Mouse (Mus musculus): ENCODE results near the gene Atp6v0d1. TPM values are rescaled to one million over a fixed set of nuclear protein-coding genes. Genes with fewer than 3 reads are reported as not detected.
A peak's percentile ranks its signal among the peaks of the same experiment; 100 is the strongest.

Atp6v0d1 gene
- polyA plus RNA-seq, 1 experiment from 2014 or later: 129 TPM

GRCm38 (mm10) chr8:105593859-105594258, 28.0 kb upstream of the Atp6v0d1 start:
- Histone ChIP-seq H3K9ac (ENCODE audit: low read length) (no peak overlapping the region), H3K4me2 (no peak overlapping the region), H3K9me3 (ENCODE audit: control insufficient read depth, low read length) (no peaks in the 10 kb centered on the region), H3K27me3 (ENCODE audit: control insufficient read depth, insufficient read depth, low read length) (no peaks in the 10 kb centered on the region), H3K27ac (ENCODE audit: low read depth, low read length) (no peak overlapping the region), H3K4me1 (ENCODE audit: control insufficient read depth, insufficient read depth, low read length) (no peaks in the 10 kb centered on the region), H3K36me3 (ENCODE audit: control insufficient read depth, insufficient read depth, low read length) (no peaks in the 10 kb centered on the region), H3K4me3 (ENCODE audit: low read depth, low read length) (no peak overlapping the region)
- WGBS: 32% methylated on average over 15 of the region's 15 CpGs
- ATAC-seq (ENCODE audit: low FRiP score) (no peak), DNase-seq (ENCODE audit: low spot score, missing footprints) (peak; percentile 86)

- H3K27ac ChIP-seq (ENCODE audit: low read depth, low read length): no peak overlapping the region
- no peak overlapping the region for H3K4me2 ChIP-seq
- H3K9me3 ChIP-seq (ENCODE audit: control insufficient read depth, low read length): no peaks in the 10 kb centered on the region
- H3K36me3 ChIP-seq (ENCODE audit: control insufficient read depth, insufficient read depth, low read length): no peaks in the 10 kb centered on the region
- 88% methylated on average over 2 of the region's 2 CpGs for WGBS
- H3K9ac ChIP-seq (ENCODE audit: low read length): no peak overlapping the region
- ATAC-seq (ENCODE audit: low FRiP score) (no peak), DNase-seq (ENCODE audit: low spot score, missing footprints) (no peak)
- H3K4me3 ChIP-seq (ENCODE audit: low read depth, low read length): no peak overlapping the region
- no peaks in the 10 kb centered on the region for H3K4me1 ChIP-seq (ENCODE audit: control insufficient read depth, insufficient read depth, low read length)
- no peaks in the 10 kb centered on the region for H3K27me3 ChIP-seq (ENCODE audit: control insufficient read depth, insufficient read depth, low read length)
These were observed 26.6 kb upstream of the Atp6v0d1 start for GRCm38 (mm10) chr8:105592431-105592830.

GRCm38 (mm10) chr8:105579719-105580118, 13.9 kb upstream of the Atp6v0d1 start:
- Histone ChIP-seq H3K9me3 (ENCODE audit: control insufficient read depth, low read length) (no peaks in the 10 kb centered on the region), H3K4me2 (no peak overlapping the region), H3K4me3 (ENCODE audit: low read depth, low read length) (no peak overlapping the region), H3K27me3 (ENCODE audit: control insufficient read depth, insufficient read depth, low read length) (no peaks in the 10 kb centered on the region), H3K4me1 (ENCODE audit: control insufficient read depth, insufficient read depth, low read length) (no peaks in the 10 kb centered on the region), H3K27ac (ENCODE audit: low read depth, low read length) (no peak overlapping the region), H3K36me3 (ENCODE audit: control insufficient read depth, insufficient read depth, low read length) (no peaks in the 10 kb centered on the region), H3K9ac (ENCODE audit: low read length) (no peak overlapping the region)
- ATAC-seq (ENCODE audit: low FRiP score): no peak
- no peak for DNase-seq (ENCODE audit: low spot score, missing footprints)
- WGBS: 66% methylated on average over 3 of the region's 3 CpGs

DNA sequence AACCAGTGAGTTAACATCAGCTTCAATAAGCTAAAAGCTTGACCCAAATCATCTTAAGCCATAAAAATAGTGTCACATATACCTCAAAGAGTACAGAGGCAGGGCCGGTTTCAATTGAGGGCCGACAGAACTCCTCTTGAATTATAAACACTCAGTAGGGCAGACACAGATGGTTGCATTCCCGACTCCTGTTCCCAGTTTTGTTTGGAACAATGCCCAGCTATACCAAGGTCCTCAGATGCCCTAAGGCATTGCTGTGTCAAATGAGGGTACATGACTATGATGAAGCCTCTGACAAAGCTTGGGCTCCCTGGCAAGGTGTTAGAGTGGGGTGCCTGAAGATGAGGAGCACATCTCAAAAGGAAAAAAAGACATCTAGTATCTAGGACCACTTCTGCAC, 9.7 kb upstream of the Atp6v0d1 start:
- Histone ChIP-seq H3K4me1 (ENCODE audit: control insufficient read depth, insufficient read depth, low read length) (no peaks in the 10 kb centered on the region), H3K4me3 (ENCODE audit: low read depth, low read length) (no peak overlapping the region), H3K27me3 (ENCODE audit: control insufficient read depth, insufficient read depth, low read length) (no peaks in the 10 kb centered on the region), H3K27ac (ENCODE audit: low read depth, low read length) (no peak overlapping the region), H3K4me2 (no peak overlapping the region), H3K9ac (ENCODE audit: low read length) (no peak overlapping the region), H3K9me3 (ENCODE audit: control insufficient read depth, low read length) (no peaks in the 10 kb centered on the region), H3K36me3 (ENCODE audit: control insufficient read depth, insufficient read depth, low read length) (no peaks in the 10 kb centered on the region)
- WGBS: 74% methylated on average over 3 of the region's 3 CpGs
- ATAC-seq (ENCODE audit: low FRiP score): no peak
- DNase-seq (ENCODE audit: low spot score, missing footprints): no peak

GRCm38 (mm10) chr8:105574741-105575140, 8.9 kb upstream of the Atp6v0d1 start:
- Histone ChIP-seq H3K27ac (ENCODE audit: low read depth, low read length) (no peak overlapping the region), H3K27me3 (ENCODE audit: control insufficient read depth, insufficient read depth, low read length) (no peaks in the 10 kb centered on the region), H3K4me1 (ENCODE audit: control insufficient read depth, insufficient read depth, low read length) (no peaks in the 10 kb centered on the region), H3K9me3 (ENCODE audit: control insufficient read depth, low read length) (no peaks in the 10 kb centered on the region), H3K36me3 (ENCODE audit: control insufficient read depth, insufficient read depth, low read length) (no peaks in the 10 kb centered on the region), H3K4me2 (no peak overlapping the region), H3K9ac (ENCODE audit: low read length) (no peak overlapping the region), H3K4me3 (ENCODE audit: low read depth, low read length) (no peak overlapping the region)
- ATAC-seq (ENCODE audit: low FRiP score) (no peak), DNase-seq (ENCODE audit: low spot score, missing footprints) (no peak)
- 49% methylated on average over 6 of the region's 6 CpGs for WGBS

DNA sequence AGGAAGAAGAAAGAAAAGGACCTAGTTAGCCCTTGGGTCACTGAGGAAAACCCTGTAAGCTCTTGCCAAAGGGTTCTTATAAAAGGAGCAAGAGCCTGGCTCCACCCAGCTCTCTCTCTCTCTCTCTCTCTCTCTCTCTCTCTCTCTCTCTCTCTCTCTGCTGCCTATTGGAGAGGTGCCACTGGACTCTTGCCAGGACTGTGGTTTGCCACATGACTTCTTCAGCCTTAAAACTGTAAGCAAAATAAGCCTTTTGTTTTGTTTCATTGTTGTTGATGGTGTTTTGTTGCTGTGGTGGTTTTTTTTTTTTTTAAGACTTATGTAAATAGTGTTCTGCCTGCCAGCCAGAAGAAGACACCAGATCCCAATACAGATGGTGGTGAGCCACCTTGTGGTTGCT, 7.6 kb upstream of the Atp6v0d1 start:
- H3K9me3 ChIP-seq (ENCODE audit: control insufficient read depth, low read length): no peaks in the 10 kb centered on the region
- DNase-seq (ENCODE audit: low spot score, missing footprints) (no peak), ATAC-seq (ENCODE audit: low FRiP score) (no peak)
- H3K27ac ChIP-seq (ENCODE audit: low read depth, low read length): no peak overlapping the region
- H3K4me2 ChIP-seq: no peak overlapping the region
- no peak overlapping the region for H3K9ac ChIP-seq (ENCODE audit: low read length)
- H3K36me3 ChIP-seq (ENCODE audit: control insufficient read depth, insufficient read depth, low read length): no peaks in the 10 kb centered on the region
- no peaks in the 10 kb centered on the region for H3K4me1 ChIP-seq (ENCODE audit: control insufficient read depth, insufficient read depth, low read length)
- no peaks in the 10 kb centered on the region for H3K27me3 ChIP-seq (ENCODE audit: control insufficient read depth, insufficient read depth, low read length)
- no peak overlapping the region for H3K4me3 ChIP-seq (ENCODE audit: low read depth, low read length)

GRCm38 (mm10) chr8:105571810-105572209, 6.0 kb upstream of the Atp6v0d1 start:
- H3K4me3 ChIP-seq (ENCODE audit: low read depth, low read length): no peak overlapping the region
- WGBS: 89% methylated on average over 9 of the region's 9 CpGs
- H3K36me3 ChIP-seq (ENCODE audit: control insufficient read depth, insufficient read depth, low read length): no peaks in the 10 kb centered on the region

GRCm38 (mm10) chr8:105566703-105567595, 1.1 kb upstream of the Atp6v0d1 start:
- peak overlapping the region; percentile 80 for H3K4me3 ChIP-seq (ENCODE audit: low read depth, low read length)
- peak overlapping the region; percentile 50 for H3K4me2 ChIP-seq
- no peaks in the 10 kb centered on the region for H3K27me3 ChIP-seq (ENCODE audit: control insufficient read depth, insufficient read depth, low read length)
- no peaks in the 10 kb centered on the region for H3K9me3 ChIP-seq (ENCODE audit: control insufficient read depth, low read length)
- ATAC-seq (ENCODE audit: low FRiP score) (no peak), DNase-seq (ENCODE audit: low spot score, missing footprints) (peak; percentile 87)
- peaks cover 6% of the 10 kb centered on the region for H3K4me1 ChIP-seq (ENCODE audit: control insufficient read depth, insufficient read depth, low read length)
- H3K36me3 ChIP-seq (ENCODE audit: control insufficient read depth, insufficient read depth, low read length): no peaks in the 10 kb centered on the region
- no peak overlapping the region for H3K27ac ChIP-seq (ENCODE audit: low read depth, low read length)
- H3K9ac ChIP-seq (ENCODE audit: low read length): peak overlapping the region; percentile 64
- WGBS: 26% methylated on average over 27 of the region's 27 CpGs

More at GRCm38 (mm10) chr8:105571810-105572209, 6.0 kb upstream of the Atp6v0d1 start:
- DNase-seq (ENCODE audit: low spot score, missing footprints) (no peak), ATAC-seq (ENCODE audit: low FRiP score) (no peak)
- H3K9me3 ChIP-seq (ENCODE audit: control insufficient read depth, low read length): no peaks in the 10 kb centered on the region
- no peak overlapping the region for H3K9ac ChIP-seq (ENCODE audit: low read length)
- H3K4me2 ChIP-seq: no peak overlapping the region
- H3K4me1 ChIP-seq (ENCODE audit: control insufficient read depth, insufficient read depth, low read length): peaks cover 1% of the 10 kb centered on the region
- no peaks in the 10 kb centered on the region for H3K27me3 ChIP-seq (ENCODE audit: control insufficient read depth, insufficient read depth, low read length)
- H3K27ac ChIP-seq (ENCODE audit: low read depth, low read length): no peak overlapping the region

- WGBS: under 1% methylated on average over 31 of the region's 31 CpGs
- Histone ChIP-seq H3K4me1 (ENCODE audit: control insufficient read depth, insufficient read depth, low read length) (peaks cover 6% of the 10 kb centered on the region), H3K27me3 (ENCODE audit: control insufficient read depth, insufficient read depth, low read length) (no peaks in the 10 kb centered on the region), H3K27ac (ENCODE audit: low read depth, low read length) (peak overlapping the region; percentile 46; the same call in 1 of the 2 replicates), H3K36me3 (ENCODE audit: control insufficient read depth, insufficient read depth, low read length) (no peaks in the 10 kb centered on the region), H3K4me2 (peak overlapping the region; percentile 93), H3K9me3 (ENCODE audit: control insufficient read depth, low read length) (no peaks in the 10 kb centered on the region), H3K9ac (ENCODE audit: low read length) (peak overlapping the region; percentile 84), H3K4me3 (ENCODE audit: low read depth, low read length) (peak overlapping the region; percentile 80)
- DNase-seq (ENCODE audit: low spot score, missing footprints): peak; percentile 88
- peak; percentile 83 for ATAC-seq (ENCODE audit: low FRiP score)
These were observed 406 bp downstream of the Atp6v0d1 start for GRCm38 (mm10) chr8:105565401-105565881.
